Mouse (Mus musculus) liver, adult 2 months (tissue): ENCODE measurements around the gene Cmtr2.

Experiments
- CTCF ChIP-seq: fragments of 200-500 bp; IDR thresholded peaks from 2 replicates; pipeline ENCODE4 v1.5.1; 2011; ENCODE audit warnings: low read depth, low read length, control low read depth
- POLR2A ChIP-seq: fragments of 200-500 bp; IDR thresholded peaks from 2 replicates; pipeline ENCODE4 v1.6.1; 2011; ENCODE audit warnings: low read length, control low read depth; ENCODE audit not compliant: insufficient read depth; ENCODE audit errors: extremely low read depth

DNA sequence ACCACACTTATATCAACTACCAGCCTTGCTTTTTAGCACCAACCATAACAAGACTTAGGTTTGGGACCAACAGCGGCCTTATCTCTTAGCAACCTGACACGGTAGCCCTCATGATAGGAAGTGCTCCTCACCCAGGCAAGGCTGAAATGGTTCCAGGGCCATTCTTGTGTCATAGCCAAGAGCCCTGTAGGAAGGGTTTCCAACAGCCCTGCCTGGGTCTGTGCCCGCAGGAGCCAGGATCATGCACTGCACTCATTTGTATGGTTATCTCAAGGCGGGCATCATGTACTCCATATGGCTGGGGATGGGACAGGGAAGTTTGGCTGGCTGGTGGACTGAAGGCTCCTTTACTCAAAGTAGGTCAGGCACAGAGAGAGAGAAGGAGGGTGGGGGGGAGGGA is 55.2 kb downstream of the Cmtr2 start:
- TF ChIP-seq POLR2A (no peak), CTCF (no peak)
